In genomic region chr4:140700269-140701018, GRCm38 (mm10) we compare ENCODE assay signal across 7 mouse cellular contexts. TPM values are rescaled to one million over a fixed set of nuclear protein-coding genes. Genes with fewer than 3 reads are reported as not detected.
DNase-seq lines count a peak whose midpoint lies in the region; ATAC-seq and TF ChIP-seq lines count a peak whose summit lies in the region.

Rcc2 (plus strand) TSS chr4:140700541.

- no peaks in the 10 kb centered on the region for H3K9me3 ChIP-seq in heart, embryonic 11.5 days (replicated peaks; ENCODE audit: control insufficient read depth, low read length)
- H3K9me3 ChIP-seq in midbrain, postnatal 0 days (ENCODE audit: low read length): no peaks in the 10 kb centered on the region

- peaks cover 27% of the 10 kb centered on the region for H3K4me1 ChIP-seq in heart, embryonic 11.5 days (ENCODE audit: control insufficient read depth, insufficient read depth, low read length)
- peaks cover 6% of the 10 kb centered on the region; the same call in 1 of the 2 replicates for H3K4me1 ChIP-seq in midbrain, postnatal 0 days (ENCODE audit: insufficient read depth, low read length)

- peaks cover 15% of the 10 kb centered on the region for H3K27me3 ChIP-seq in heart, embryonic 11.5 days (ENCODE audit: control insufficient read depth, insufficient read depth, low read length)
- H3K27me3 ChIP-seq in midbrain, postnatal 0 days (ENCODE audit: insufficient read depth, low read length): peaks cover 14% of the 10 kb centered on the region; the same call in 1 of the 2 replicates

- H3K4me3 ChIP-seq in heart, embryonic 11.5 days (ENCODE audit: low read depth, low read length): peak within 1 kb of the TSS; percentile 96
- H3K4me3 ChIP-seq in midbrain, postnatal 0 days (ENCODE audit: low read depth, low read length): peak within 1 kb of the TSS; percentile 88

- no peaks in the 10 kb centered on the region for H3K36me3 ChIP-seq in heart, embryonic 11.5 days (ENCODE audit: control insufficient read depth, insufficient read depth, low read length)
- no peaks in the 10 kb centered on the region for H3K36me3 ChIP-seq in midbrain, postnatal 0 days (ENCODE audit: insufficient read depth, low read length)

- H3K9ac ChIP-seq in heart, embryonic 11.5 days (ENCODE audit: low read depth, low read length): peak within 1 kb of the TSS; percentile 96
- peak within 1 kb of the TSS; percentile 82 for H3K9ac ChIP-seq in midbrain, postnatal 0 days (replicated peaks; ENCODE audit: low read length, poor library complexity, severe bottlenecking)

- DNase-seq in urinary bladder, adult 2 months (ENCODE audit: low spot score): no peak
- DNase-seq in urinary bladder, postnatal 25 days (ENCODE audit: low spot score): no peak
- no peak for DNase-seq in brain, embryonic 14.5 days (ENCODE audit: low read depth)
- DNase-seq in left cerebral cortex, adult 8-10 months (ENCODE audit: low spot score in 2 of 2): no peak
- no peak for DNase-seq in midbrain, postnatal 0 days (ENCODE audit: low spot score)
- DNase-seq in frontal cortex, postnatal 10 days (ENCODE audit: low spot score in 2 of 2): no peak

- ATAC-seq in heart, embryonic 11.5 days (replicated peaks; ENCODE audit: insufficient number of reproducible peaks, low FRiP score, low TSS enrichment): no peak
- ATAC-seq in midbrain, postnatal 0 days (ENCODE audit: low FRiP score): no peak

- peak within 1 kb of the TSS; percentile 75 for H3K4me2 ChIP-seq in heart, embryonic 11.5 days
- H3K4me2 ChIP-seq in midbrain, postnatal 0 days (ENCODE audit: low read depth, low read length, poor library complexity, severe bottlenecking): peak within 1 kb of the TSS; percentile 79

- no peak for TF ChIP-seq CTCF in brain, embryonic 14.5 days (IDR thresholded peaks at IDR 0.05; ENCODE audit: borderline replicate concordance, extremely low read depth, insufficient read depth, insufficient read length)
- no peak for TF ChIP-seq CTCF in midbrain, postnatal 0 days (IDR thresholded peaks at IDR 0.05)

- no peak for TF ChIP-seq POLR2A in brain, embryonic 14.5 days (IDR thresholded peaks at IDR 0.05; ENCODE audit: borderline replicate concordance, extremely low read depth, insufficient read depth, insufficient read length, poor library complexity, severe bottlenecking)

- peak within 1 kb of the TSS; percentile 98 for H3K27ac ChIP-seq in heart, embryonic 11.5 days (ENCODE audit: low read depth, low read length)
- peak within 1 kb of the TSS; percentile 82 for H3K27ac ChIP-seq in midbrain, postnatal 0 days (ENCODE audit: low read depth, low read length)

- 6% methylated on average over 20 of the region's 20 CpGs for WGBS in heart, embryonic 11.5 days (ENCODE audit: insufficient replicate concordance)
- WGBS in midbrain, postnatal 0 days: 9% methylated on average over 20 of the region's 20 CpGs

RNA-seq across cellular contexts. Expression of gene Rcc2, which starts in this region (rescaled TPM):
- polyA plus RNA-seq in urinary bladder, adult 2 months (2012; rRNA removed): 21.6 and 31.5 TPM in 2 replicates
- polyA plus RNA-seq in brain, embryonic 14.5 days (2012; rRNA removed): 104 and 106 TPM in 2 replicates
- polyA plus RNA-seq in heart, embryonic 11.5 days (2014; fragmentation: Nextera tagmentation; extraction: Ambion mirVana): 23.3 and 24.6 TPM in 2 replicates
- total RNA-seq in left cerebral cortex, adult 8-10 months (2022): 10 to 100 TPM; 82.4 to 85.0 (median 84.4) TPM
- total RNA-seq in midbrain, postnatal 0 days (2014; rRNA removed): 40.0 and 51.2 TPM in 2 replicates
- polyA plus RNA-seq in midbrain, postnatal 0 days (2015; fragmentation: Nextera tagmentation; extraction: Ambion mirVana): 11.5 and 13.2 TPM in 2 replicates
